Mouse (Mus musculus): Measurements from ENCODE around the gene Olfr103. TPM values are rescaled to one million over a fixed set of nuclear protein-coding genes. Genes with fewer than 3 reads are reported as not detected.

Olfr103 gene
- not detected in 2 replicates for polyA plus RNA-seq (2015; fragmentation: Nextera tagmentation; extraction: Ambion mirVana)

GRCm38 (mm10) chr17:37339598-37339997 is at the start of gene Olfr103:
Olfr103 (minus strand) TSS chr17:37339698.

GRCm38 (mm10) chr17:37378733-37379132 is 39.2 kb upstream of the Olfr103 start, which contains the start of gene Olfr105-ps:
Olfr105-ps (plus strand) TSS chr17:37379033.

GRCm38 (mm10) chr17:37359282-37359681 is 19.8 kb upstream of the Olfr103 start, which contains the start of gene Olfr104-ps:
Olfr104-ps (plus strand) TSS chr17:37359582.

GRCm38 (mm10) chr17:37316954-37317353 is 22.5 kb downstream of the Olfr103 start, which contains the start of gene Olfr102:
Olfr102 (minus strand) TSS chr17:37317054.

GRCm38 (mm10) chr17:37304213-37304612 is 35.3 kb downstream of the Olfr103 start, which contains the start of gene Olfr101:
Olfr101 (minus strand) TSS chr17:37304313.

Other genes starting within 250 kb of the Olfr103 start
- not detected in 2 replicates for gene Olfr91, start 241.4 kb downstream of the Olfr103 start, polyA plus RNA-seq (2015; fragmentation: Nextera tagmentation; extraction: Ambion mirVana)
- not detected in 2 replicates for gene Olfr92, start 219.6 kb downstream of the Olfr103 start, polyA plus RNA-seq (2015; fragmentation: Nextera tagmentation; extraction: Ambion mirVana)
- not detected in 2 replicates for gene Olfr93, start 178.2 kb downstream of the Olfr103 start, polyA plus RNA-seq (2015; fragmentation: Nextera tagmentation; extraction: Ambion mirVana)
- not detected in 2 replicates for gene Ubd, start 145.8 kb downstream of the Olfr103 start, polyA plus RNA-seq (2015; fragmentation: Nextera tagmentation; extraction: Ambion mirVana)
- gene Olfr94, start 138.7 kb downstream of the Olfr103 start, polyA plus RNA-seq (2015; fragmentation: Nextera tagmentation; extraction: Ambion mirVana): 0.21 TPM in 1 of 2 replicates, not detected in the other
- gene Olfr95, start 126.6 kb downstream of the Olfr103 start, polyA plus RNA-seq (2015; fragmentation: Nextera tagmentation; extraction: Ambion mirVana): 0.03 and 0.04 TPM in 2 replicates
- gene Olfr96, start 119.6 kb downstream of the Olfr103 start, polyA plus RNA-seq (2015; fragmentation: Nextera tagmentation; extraction: Ambion mirVana): not detected in 2 replicates
- gene Olfr97, start 102.4 kb downstream of the Olfr103 start, polyA plus RNA-seq (2015; fragmentation: Nextera tagmentation; extraction: Ambion mirVana): not detected in 2 replicates
- not detected in 2 replicates for gene Olfr98, start 75.9 kb downstream of the Olfr103 start, polyA plus RNA-seq (2015; fragmentation: Nextera tagmentation; extraction: Ambion mirVana)
- gene H2-M3, start 69.5 kb downstream of the Olfr103 start, polyA plus RNA-seq (2015; fragmentation: Nextera tagmentation; extraction: Ambion mirVana): 2.6 and 2.8 TPM in 2 replicates
- not detected in 2 replicates for gene Olfr99, start 56.2 kb downstream of the Olfr103 start, polyA plus RNA-seq (2015; fragmentation: Nextera tagmentation; extraction: Ambion mirVana)
- not detected in 2 replicates for gene Olfr101, start 35.4 kb downstream of the Olfr103 start, polyA plus RNA-seq (2015; fragmentation: Nextera tagmentation; extraction: Ambion mirVana)
- gene Olfr102, start 22.6 kb downstream of the Olfr103 start, polyA plus RNA-seq (2015; fragmentation: Nextera tagmentation; extraction: Ambion mirVana): not detected in 2 replicates
- gene Olfr104-ps, start 19.9 kb upstream of the Olfr103 start, polyA plus RNA-seq (2015; fragmentation: Nextera tagmentation; extraction: Ambion mirVana): not detected in 2 replicates
- gene Olfr105-ps, start 39.3 kb upstream of the Olfr103 start, polyA plus RNA-seq (2015; fragmentation: Nextera tagmentation; extraction: Ambion mirVana): not detected in 2 replicates
- gene Olfr106-ps, start 50.7 kb upstream of the Olfr103 start, polyA plus RNA-seq (2015; fragmentation: Nextera tagmentation; extraction: Ambion mirVana): not detected in 2 replicates
- gene Olfr107, start 59.5 kb upstream of the Olfr103 start, polyA plus RNA-seq (2015; fragmentation: Nextera tagmentation; extraction: Ambion mirVana): not detected in 2 replicates
- not detected in 2 replicates for gene Olfr108, start 105.8 kb upstream of the Olfr103 start, polyA plus RNA-seq (2015; fragmentation: Nextera tagmentation; extraction: Ambion mirVana)
- not detected in 2 replicates for gene Olfr109, start 119.2 kb upstream of the Olfr103 start, polyA plus RNA-seq (2015; fragmentation: Nextera tagmentation; extraction: Ambion mirVana)
- not detected in 2 replicates for gene H2-M2, start 143.9 kb upstream of the Olfr103 start, polyA plus RNA-seq (2015; fragmentation: Nextera tagmentation; extraction: Ambion mirVana)
- gene Olfr110, start 152.8 kb upstream of the Olfr103 start, polyA plus RNA-seq (2015; fragmentation: Nextera tagmentation; extraction: Ambion mirVana): not detected in 2 replicates
- 0.44 TPM in 1 of 2 replicates, not detected in the other for gene Olfr111, start 168.3 kb upstream of the Olfr103 start, polyA plus RNA-seq (2015; fragmentation: Nextera tagmentation; extraction: Ambion mirVana)
- not detected in 2 replicates for gene Olfr112, start 229.8 kb upstream of the Olfr103 start, polyA plus RNA-seq (2015; fragmentation: Nextera tagmentation; extraction: Ambion mirVana)
- gene Olfr113, start 238.0 kb upstream of the Olfr103 start, polyA plus RNA-seq (2015; fragmentation: Nextera tagmentation; extraction: Ambion mirVana): not detected in 2 replicates

Data from neural tube, postnatal 0 days (tissue).